Mouse (Mus musculus): Measurements from ENCODE around the gene Vsir.

DNA sequence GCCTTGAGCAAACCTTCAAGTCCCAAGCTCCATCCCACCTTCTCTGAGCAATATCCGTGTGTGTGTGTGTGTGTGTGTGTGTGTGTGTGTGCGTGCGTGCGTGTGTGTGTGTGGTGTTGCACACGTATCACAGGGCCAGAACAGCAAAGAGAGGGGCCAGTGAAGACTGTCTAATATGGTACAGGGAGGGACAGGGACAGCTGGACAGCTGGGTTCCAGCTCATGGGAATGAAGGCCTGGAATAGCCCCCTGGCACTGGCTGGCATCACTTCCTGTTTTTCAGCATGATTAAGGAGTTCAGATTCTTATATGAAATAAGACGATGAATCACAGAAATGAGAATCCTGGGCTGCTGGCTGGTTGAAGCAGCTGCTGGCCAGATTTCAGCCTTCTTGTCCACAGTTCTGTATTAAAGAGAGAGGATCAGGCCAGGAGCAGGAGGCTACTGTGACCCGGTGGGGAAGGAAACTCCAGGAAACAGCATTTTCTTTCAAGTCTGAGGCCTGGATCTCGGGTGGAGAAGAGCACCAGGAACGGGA is 32.8 kb downstream of the Vsir start:
- TF ChIP-seq POLR2A (IDR thresholded peaks at IDR 0.05; ENCODE audit: borderline replicate concordance, insufficient read depth, low read length) (no peak), CTCF (IDR thresholded peaks at IDR 0.05; ENCODE audit: borderline replicate concordance, insufficient read depth, low read depth, low read length) (no peak)
